Mouse (Mus musculus): ENCODE results near the gene Ccnyl1.
A peak's percentile ranks its signal among the peaks of the same experiment; 100 is the strongest.

Gene Ccnyl1

DNA sequence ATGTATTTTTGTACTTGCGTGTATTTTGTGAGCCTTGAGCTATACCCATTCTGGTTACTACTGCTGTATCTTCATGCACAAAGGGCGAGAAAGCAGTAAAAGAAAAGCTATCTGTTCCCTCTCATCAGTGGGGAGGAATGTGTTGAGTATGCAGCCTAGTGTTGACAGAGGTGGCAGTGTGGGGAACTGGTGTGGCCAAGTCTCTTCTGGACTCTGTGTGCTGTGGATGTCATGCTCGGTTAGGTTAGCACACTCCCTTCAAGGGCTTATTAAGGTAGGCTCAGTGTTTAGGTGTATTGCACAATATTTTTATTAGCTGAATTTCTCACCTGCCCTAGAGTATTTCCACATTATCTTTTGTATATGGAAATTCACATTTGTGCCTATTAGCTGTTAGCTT, 11.5 kb downstream of the Ccnyl1 start:
- DNase-seq (ENCODE audit: low read depth), result no peak

GRCm38 (mm10) chr1:64705230-64705629, 15.0 kb downstream of the Ccnyl1 start:
- DNase-seq (ENCODE audit: low read depth), result peak; percentile 69

- no peak for DNase-seq (ENCODE audit: low read depth)
Measured at GRCm38 (mm10) chr1:64706610-64707009, 16.4 kb downstream of the Ccnyl1 start.

DNA sequence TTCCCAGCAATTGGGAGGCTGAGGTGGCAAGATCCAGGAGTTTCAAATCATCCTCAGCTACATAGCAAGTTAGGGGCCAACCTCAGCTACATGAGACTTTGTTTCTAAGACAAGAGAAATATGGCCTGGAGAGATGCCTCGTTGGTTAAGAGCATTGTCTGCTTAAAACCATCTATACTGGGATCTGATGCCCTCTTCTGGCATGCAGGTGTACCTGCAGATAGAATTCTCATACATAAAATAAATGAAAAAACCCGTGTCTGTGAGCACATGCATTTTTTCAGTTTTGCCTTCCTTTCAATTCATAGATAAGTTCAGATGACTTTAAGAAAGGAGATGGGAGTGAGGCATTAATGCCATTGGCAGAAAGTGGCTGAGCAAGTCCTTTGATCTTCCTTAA, 19.6 kb downstream of the Ccnyl1 start:
- no peak for DNase-seq (ENCODE audit: low read depth)

DNA sequence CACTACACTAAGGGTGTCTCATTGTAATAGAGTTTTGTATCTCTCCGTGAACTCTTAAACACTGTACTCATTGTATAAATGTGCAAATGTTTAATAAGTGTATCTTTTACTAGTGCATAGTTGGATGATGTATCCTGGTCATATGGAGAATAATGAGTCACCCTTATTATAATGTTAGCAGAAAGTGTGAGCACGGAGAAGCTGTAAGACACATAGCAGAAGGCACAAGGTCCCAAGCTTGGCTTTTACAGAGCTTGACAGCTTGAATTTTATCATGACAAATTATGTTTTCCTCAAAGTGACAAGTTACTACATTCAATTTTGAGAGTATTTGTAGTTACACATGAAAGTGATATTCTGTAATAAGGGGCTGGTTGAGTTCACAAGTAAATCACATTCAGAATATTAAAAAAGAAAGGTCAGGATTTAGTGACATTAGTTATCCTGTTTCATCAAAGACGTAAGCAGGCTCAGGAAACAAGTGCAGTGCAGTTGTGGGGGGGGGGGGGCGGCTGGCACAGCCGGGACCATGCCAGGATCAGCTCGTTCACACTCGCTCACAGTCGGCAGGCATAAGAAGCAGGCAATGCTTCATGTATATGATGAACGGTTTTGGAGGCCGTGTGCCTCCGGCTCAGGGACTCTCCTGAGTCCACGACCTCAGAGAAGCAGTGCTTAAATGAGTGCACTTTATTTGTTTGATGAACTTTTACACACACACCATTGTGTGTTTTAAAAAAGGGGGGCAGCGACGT, 21.9 kb downstream of the Ccnyl1 start:
- DNase-seq (ENCODE audit: low read depth), result no peak

- no peak for DNase-seq (ENCODE audit: low read depth)
Measured at GRCm38 (mm10) chr1:64715458-64715857, 25.2 kb downstream of the Ccnyl1 start.

- no peak for DNase-seq (ENCODE audit: low read depth)
Measured at GRCm38 (mm10) chr1:64716589-64717304, 26.5 kb downstream of the Ccnyl1 start.

DNA sequence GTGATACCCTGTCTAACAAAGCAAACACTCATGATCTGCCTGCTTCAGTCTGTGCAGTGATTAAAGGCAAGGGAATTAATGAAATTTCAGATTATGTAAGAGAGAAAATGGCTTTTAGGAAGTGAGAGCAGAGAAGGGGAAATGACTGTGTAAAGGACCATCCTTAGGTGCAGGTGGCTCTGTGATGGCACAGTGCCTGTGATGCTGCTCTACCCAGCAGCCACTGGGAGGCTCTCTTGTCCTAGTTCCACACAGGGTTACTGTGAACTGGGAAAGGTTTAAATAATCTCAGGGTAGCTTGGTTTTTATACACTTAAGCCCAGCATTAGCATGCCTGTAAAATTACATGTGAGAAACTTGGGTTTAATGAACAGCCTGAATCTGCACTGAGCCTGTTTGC, 27.2 kb downstream of the Ccnyl1 start:
- DNase-seq (ENCODE audit: low read depth), result no peak

- no peak for DNase-seq (ENCODE audit: low read depth)
Measured at GRCm38 (mm10) chr1:64721034-64721587, 30.9 kb downstream of the Ccnyl1 start.

- no peak for DNase-seq (ENCODE audit: low read depth)
Measured at GRCm38 (mm10) chr1:64730046-64730445, 39.8 kb downstream of the Ccnyl1 start.

DNA sequence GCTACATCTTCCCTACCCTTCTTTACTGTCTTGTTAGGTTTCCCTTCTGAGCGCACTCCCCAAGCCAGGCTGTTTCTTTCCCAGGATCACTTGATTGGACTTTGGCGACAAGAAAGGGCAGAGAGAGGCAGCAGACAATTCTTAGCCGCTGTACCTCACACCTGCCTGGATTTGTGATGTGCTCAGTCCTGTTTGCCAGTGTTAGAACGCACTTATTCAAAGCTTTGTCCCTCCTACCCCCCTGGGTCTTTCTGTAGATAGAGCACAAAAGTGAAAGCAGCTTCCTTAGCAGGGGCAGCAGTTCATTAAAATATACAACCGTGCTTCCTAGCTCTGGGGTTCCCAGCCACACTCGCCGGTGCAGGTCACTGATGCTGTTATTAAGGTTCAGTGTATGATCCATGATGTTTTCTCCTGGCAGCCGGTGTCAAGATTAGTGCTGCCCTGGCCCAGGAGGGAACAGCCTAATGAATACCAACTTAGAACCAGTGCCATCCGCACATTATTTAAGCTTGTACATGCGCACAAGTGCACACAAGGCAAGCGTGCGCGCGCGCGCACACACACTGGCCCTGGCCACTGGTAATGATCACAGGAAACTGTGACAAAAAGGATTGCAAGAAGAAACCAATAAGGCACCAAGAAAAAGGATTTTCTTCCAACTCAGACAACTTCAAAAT, 41.2 kb downstream of the Ccnyl1 start:
- no peak for DNase-seq (ENCODE audit: low read depth)

DNA sequence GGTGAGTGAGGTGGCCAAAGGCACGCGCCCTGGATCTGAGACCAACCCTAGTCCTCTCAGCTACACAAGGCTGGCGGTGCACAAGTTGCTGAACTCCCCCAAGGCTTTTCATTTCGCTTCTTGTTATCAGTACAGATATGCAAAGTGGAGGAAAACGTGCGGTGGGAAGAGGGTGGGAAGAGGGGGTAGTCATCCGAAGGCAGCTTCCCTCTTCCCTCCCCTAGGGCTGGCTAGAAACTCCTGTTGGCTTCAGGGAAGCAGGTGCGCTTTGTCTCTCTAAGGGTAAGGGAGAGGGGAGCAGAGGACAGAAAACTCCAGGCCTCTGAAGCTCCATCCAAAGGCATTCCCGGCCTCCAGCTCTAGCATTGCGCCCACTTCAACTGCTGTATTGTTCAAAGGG, 41.9 kb downstream of the Ccnyl1 start:
- DNase-seq (ENCODE audit: low read depth), result no peak

DNA sequence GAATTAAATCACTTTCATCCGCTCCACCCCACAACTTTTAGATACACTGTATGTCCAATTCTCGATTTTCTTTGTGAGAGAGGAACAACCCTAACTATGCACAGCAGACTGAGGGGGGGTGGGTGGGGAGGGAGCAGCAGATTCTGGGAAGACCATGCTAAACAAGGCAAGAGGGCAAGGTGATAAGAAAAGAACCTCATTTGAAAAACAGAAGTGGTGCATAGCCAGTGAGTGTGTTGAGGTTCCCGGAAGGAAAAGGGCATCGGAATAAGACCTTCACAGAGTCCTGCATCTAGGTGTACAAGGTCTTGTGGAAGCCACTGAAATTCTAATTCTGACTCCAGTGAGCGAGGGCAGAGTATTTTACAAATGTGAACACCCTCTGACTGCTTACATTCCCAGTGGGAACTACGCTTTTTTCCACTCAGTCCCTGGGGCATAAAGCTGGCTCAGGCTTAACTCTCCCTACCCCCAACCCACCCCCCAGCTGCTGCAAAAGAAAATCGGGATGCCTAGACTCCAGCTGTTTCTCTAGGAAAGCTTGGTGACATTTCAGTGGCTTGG, 42.5 kb downstream of the Ccnyl1 start:
- DNase-seq (ENCODE audit: low read depth), result no peak

DNA sequence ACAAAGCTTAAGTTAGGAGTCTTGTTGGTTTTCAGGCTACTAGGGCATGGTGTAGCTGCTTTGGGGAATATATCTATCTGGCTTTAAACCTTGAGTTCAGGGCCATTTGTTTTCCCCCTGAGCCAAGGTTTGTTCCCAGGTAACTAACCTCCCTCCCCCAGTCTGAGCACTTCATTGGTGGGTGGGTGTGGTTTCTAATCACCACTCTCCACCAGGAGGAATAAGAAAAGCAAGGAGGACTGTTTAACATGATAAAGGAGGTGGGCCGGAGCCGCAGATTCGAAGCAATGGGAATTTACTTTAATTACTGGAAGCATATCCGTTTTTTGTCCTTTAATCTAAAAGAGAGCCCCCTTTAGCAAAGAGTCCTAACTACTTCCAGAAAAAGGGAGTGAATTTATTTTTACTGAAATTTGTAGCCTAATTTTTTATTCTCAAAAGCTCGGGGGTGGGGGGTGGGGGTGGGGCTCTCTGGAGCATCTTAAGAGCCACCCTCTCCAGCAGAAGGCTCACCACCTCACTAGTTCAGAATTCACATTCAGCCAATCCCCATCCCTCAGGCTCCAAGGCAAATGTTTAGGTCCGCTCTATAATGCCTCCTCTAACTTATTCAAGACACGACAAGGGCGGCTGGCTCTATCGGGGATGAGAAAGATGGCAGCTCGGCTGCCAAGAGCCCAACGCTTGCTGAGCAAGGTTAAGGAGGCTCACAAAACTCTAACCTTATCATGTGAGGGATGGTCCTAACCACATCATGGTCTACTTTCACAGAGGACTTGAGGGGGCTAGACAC, 43.4 kb downstream of the Ccnyl1 start:
- DNase-seq (ENCODE audit: low read depth), result no peak

DNA sequence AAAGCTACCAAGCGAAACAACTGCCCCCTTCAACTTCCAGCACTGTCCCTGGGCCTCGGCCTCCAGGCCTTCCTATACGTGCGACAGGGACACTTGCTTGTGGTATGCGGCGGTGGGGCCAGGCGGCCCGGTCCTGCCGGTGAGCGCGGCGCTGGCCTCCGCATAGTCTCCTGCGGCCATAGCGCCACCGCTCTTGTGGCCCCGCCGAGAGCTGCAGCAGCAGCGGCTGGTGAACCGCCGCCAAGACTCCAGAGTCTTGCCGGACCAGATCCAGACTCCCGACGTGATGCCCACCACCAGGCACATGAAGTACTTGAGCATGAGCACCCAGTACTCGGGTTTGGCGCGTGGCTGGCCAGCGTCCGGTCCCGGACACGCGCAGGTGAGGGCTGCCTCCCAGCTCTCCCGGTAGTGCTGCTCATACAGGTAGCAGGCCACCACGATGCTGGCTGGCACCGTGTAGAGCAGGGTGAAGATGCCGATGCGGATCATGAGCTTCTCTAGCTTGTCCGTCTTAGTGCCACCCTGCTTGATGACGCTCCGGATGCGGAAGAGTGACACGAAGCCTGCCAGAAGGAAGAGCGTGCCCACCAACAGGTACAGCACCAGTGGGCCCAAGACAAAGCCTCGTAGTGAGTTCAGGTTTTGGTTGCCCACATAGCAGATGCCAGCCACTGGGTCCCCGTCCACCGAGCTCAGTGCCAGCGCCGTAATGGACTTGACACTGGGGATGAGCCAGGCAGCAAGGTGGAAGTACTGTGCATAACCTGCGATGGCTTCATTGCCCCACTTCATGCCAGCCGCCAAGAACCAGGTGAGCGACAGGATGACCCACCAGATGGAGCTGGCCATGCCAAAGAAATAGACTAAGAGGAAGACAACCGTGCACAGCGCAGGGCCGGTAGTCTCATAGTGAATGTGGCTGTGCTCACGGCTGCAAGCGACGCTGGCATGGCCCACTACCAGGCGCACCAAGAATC, 44.8 kb downstream of the Ccnyl1 start:
- no peak for DNase-seq (ENCODE audit: low read depth)

DNA sequence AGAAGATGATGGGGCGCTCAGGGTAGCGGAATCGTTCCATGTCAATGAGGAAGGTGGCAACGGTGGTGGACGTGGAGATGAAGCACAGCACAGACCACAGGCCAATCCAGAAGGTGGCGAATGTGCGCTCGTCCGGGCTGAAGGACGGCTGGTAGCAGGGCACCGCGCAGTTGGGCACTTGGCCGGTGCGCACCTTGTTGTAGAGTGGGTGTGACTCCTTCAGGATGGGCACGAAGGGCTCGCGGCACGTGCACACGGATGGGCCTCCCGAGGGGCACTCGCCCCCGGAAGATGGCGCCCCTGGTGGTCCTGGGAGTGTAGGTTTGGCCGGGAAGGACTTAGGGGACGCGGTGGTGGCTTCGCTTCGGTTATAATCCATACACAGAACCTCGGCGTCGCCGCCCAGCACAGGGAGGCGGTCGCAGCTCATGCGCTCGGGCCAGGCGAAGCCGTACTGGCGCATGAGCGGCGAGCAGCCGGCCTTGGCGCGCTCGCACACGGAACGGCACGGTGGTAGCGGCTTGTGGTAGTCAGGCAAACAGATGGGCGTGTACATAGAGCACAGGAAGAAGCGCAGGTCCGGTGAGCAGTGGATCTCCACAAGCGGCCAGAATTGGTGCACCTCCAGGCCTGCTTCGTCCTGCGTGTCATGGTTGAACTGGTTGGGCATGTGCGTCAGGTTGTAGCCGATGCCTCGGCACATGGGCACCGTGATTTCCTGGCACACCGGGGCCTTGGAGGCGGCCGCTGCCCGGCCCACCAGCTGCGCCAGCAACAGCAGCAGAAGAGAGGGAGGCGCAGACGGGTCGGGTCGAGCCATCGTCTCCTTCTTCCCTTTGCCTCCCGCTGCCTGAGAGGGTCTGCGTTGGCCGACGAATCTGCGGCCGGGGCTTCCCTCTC, 45.8 kb downstream of the Ccnyl1 start:
- DNase-seq (ENCODE audit: low read depth), result peak; percentile 23

DNA sequence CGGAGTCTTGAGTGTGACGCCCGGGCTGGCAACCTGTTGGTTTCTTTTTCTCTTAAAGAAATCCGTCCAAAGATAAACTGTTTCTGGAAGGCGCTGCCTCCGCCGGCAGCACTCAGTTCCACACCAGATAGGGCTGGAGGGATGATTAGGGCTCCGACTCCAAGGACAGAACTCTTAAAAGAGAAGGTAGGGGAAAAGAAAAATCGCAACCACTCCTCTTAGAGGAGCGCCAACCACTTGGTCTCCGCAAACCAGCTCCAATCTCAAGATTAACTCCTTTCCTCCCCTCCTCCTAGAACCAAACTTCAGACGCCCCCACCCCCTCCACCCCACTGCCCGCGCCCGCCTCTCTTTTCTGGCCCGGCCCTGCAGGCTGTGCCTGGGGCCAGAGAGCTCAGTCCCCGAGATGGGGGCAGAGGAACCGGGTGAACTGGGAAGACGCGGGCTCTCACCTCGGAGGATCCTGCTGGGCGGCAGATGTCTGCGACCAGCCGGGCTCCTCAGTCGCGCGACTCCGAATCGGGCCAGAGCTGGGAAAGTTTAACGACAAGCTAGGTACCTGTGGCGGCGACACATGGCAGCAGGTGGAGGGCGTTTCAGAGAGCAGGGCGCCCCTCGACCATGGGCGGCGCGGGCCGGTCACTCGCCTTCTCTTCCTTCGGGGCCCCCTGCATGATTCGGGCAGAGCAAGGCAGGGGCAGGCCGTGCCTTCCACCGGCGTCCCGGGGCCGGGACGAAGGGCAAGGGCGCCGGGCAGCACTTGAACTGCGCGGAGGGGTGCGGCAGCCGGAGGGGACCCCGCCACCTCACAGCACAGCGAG, 46.6 kb downstream of the Ccnyl1 start:
- DNase-seq (ENCODE audit: low read depth), result no peak

DNA sequence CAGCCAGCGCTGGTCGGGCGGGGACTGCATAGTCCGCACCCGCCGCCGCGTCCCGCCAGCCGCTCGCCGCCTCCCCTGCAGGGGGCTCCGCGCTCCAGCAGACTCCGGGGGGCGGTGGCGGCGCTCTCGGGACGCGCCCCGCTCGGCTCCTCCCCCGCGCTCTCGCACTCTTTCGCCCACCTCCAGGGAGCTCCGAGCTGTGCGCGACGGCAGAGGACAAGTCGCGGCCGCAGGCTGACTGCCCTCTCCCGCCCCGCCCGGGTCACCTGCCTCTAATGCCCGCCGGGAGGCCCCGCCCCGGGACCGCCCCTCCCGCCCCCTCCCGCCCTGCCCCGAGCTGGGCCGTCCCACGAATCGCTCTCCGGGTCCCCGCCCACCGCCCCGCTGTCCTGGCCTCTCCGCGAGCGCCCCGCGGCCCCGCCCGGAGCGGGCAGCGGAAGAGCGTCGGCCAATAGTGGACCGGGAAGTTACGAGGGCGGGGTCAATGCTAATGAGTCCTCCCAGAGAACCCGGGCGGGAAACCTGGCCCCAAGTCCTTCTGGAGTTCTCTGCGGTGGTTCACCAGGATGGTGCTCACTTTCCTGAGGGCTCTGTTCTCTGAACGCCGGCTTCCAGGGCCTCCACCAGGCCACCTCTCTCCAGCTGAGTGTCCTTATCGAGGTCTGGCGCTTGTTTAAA, 47.4 kb downstream of the Ccnyl1 start, which contains the start of gene Fzd5:
Gene Fzd5, minus strand, starts transcription at position 250 of the 678 bp plus-strand sequence.
- peak; percentile 84 for DNase-seq (ENCODE audit: low read depth)
